Mouse (Mus musculus): ENCODE measurements around the gene Spopl.

GRCm38 (mm10) chr2:23539967-23540366 is 31.9 kb downstream of the Spopl start:
- no peak for TF ChIP-seq CTCF (IDR thresholded peaks at IDR 0.05; ENCODE audit: low read depth, low read length)
- TF ChIP-seq POLR2A (IDR thresholded peaks at IDR 0.05; ENCODE audit: borderline replicate concordance, low read depth, low read length), result no peak

All from bone marrow macrophage, adult 2 months (primary cell).